Mouse (Mus musculus): ENCODE results near the gene Pitpnm3.
A peak's percentile ranks its signal among the peaks of the same experiment; 100 is the strongest.

Gene Pitpnm3

GRCm38 (mm10) chr11:72134536-72135382, 819 bp downstream of the Pitpnm3 start:
- DNase-seq: peak; percentile 59 to 63

GRCm38 (mm10) chr11:72133075-72133474, 2.5 kb downstream of the Pitpnm3 start:
- peak in 1 of 2 experiments; percentile 29 for DNase-seq

- peak; percentile 86 to 87 for DNase-seq
Observed at GRCm38 (mm10) chr11:72132266-72132665, 3.3 kb downstream of the Pitpnm3 start.

- no peak for DNase-seq
Observed at GRCm38 (mm10) chr11:72131697-72132096, 3.9 kb downstream of the Pitpnm3 start.

GRCm38 (mm10) chr11:72130905-72131304, 4.7 kb downstream of the Pitpnm3 start:
- DNase-seq: no peak

GRCm38 (mm10) chr11:72130472-72130871, 5.1 kb downstream of the Pitpnm3 start:
- DNase-seq: no peak

- peak; percentile 79 to 87 for DNase-seq
Observed at GRCm38 (mm10) chr11:72130021-72130420, 5.6 kb downstream of the Pitpnm3 start.

- DNase-seq: peak; percentile 47 to 56
Observed at GRCm38 (mm10) chr11:72129032-72129894, 6.3 kb downstream of the Pitpnm3 start.

GRCm38 (mm10) chr11:72127450-72128189, 8.0 kb downstream of the Pitpnm3 start:
- peak; percentile 49 to 63 for DNase-seq

- peak; percentile 78 to 89 for DNase-seq
Observed at GRCm38 (mm10) chr11:72125781-72126180, 9.8 kb downstream of the Pitpnm3 start.

GRCm38 (mm10) chr11:72123531-72123930, 12.0 kb downstream of the Pitpnm3 start:
- no peak for DNase-seq

- DNase-seq: no peak
Observed at GRCm38 (mm10) chr11:72120354-72120753, 15.2 kb downstream of the Pitpnm3 start.

GRCm38 (mm10) chr11:72118630-72119029, 16.9 kb downstream of the Pitpnm3 start:
- DNase-seq: no peak

GRCm38 (mm10) chr11:72113296-72113695, 22.3 kb downstream of the Pitpnm3 start:
- no peak for DNase-seq

GRCm38 (mm10) chr11:72110726-72111125, 24.9 kb downstream of the Pitpnm3 start:
- DNase-seq: no peak

GRCm38 (mm10) chr11:72104223-72104622, 31.4 kb downstream of the Pitpnm3 start:
- peak; percentile 37 to 43 for DNase-seq

- DNase-seq: no peak
Observed at GRCm38 (mm10) chr11:72103530-72103929, 32.0 kb downstream of the Pitpnm3 start.

GRCm38 (mm10) chr11:72100996-72101395, 34.6 kb downstream of the Pitpnm3 start:
- no peak for DNase-seq

GRCm38 (mm10) chr11:72099181-72099580, 36.4 kb downstream of the Pitpnm3 start:
- no peak for DNase-seq

GRCm38 (mm10) chr11:72098027-72098426, 37.6 kb downstream of the Pitpnm3 start:
- DNase-seq: no peak

- DNase-seq: no peak
Observed at GRCm38 (mm10) chr11:72095994-72096393, 39.6 kb downstream of the Pitpnm3 start.

GRCm38 (mm10) chr11:72094442-72094841, 41.1 kb downstream of the Pitpnm3 start:
- peak; percentile 32 to 48 for DNase-seq

- no peak for DNase-seq
Observed at GRCm38 (mm10) chr11:72092390-72092789, 43.2 kb downstream of the Pitpnm3 start.

All from cerebellum, adult 18-20 months (tissue).